Mouse (Mus musculus) heart, embryonic 15.5 days (tissue): ENCODE results near the gene Sdk1. TPM values are rescaled to one million over a fixed set of nuclear protein-coding genes. Genes with fewer than 3 reads are reported as not detected.
A peak's percentile ranks its signal among the peaks of the same experiment; 100 is the strongest.

Source experiments
- ATAC-seq: fragments of 200-750 bp; cut with Nextera tagmentation; replicated peaks from 2 replicates; pipeline ENCODE4 v1.8.0; 2017; ENCODE audit warnings: low read depth, moderate TSS enrichment; ENCODE audit not compliant: insufficient number of reproducible peaks, insufficient read depth, low FRiP score
- H3K27ac ChIP-seq: fragments of 300-500 bp; sonication (generic); 2 replicates; pipeline ENCODE4 v1.5.1; 2015; ENCODE audit warnings: mild to moderate bottlenecking, inconsistent platforms
- H3K27me3 ChIP-seq: fragments of 300-500 bp; sonication (generic); 2 replicates; pipeline ENCODE4 v1.6.1; 2015; ENCODE audit warnings: inconsistent platforms
- H3K36me3 ChIP-seq: fragments of 300-500 bp; sonication (generic); 2 replicates; pipeline ENCODE4 v1.6.1; 2015; ENCODE audit warnings: mild to moderate bottlenecking, inconsistent platforms
- H3K4me1 ChIP-seq: fragments of 300-500 bp; sonication (generic); replicated peaks from 2 replicates; pipeline ENCODE4 v1.6.1; 2015; ENCODE audit warnings: inconsistent platforms
- H3K4me2 ChIP-seq: fragments of 300-500 bp; sonication (generic); 2 replicates; pipeline ENCODE4 v1.6.1; 2015; ENCODE audit warnings: inconsistent platforms, mild to moderate bottlenecking, moderate library complexity
- H3K4me3 ChIP-seq: fragments of 300-500 bp; sonication (generic); 2 replicates; pipeline ENCODE4 v1.5.1; 2015; ENCODE audit warnings: mild to moderate bottlenecking, inconsistent platforms
- H3K9ac ChIP-seq: fragments of 300-500 bp; sonication (generic); 2 replicates; pipeline ENCODE4 v1.6.1; 2015; ENCODE audit warnings: mild to moderate bottlenecking, inconsistent platforms
- H3K9me3 ChIP-seq: fragments of 300-500 bp; sonication (generic); replicated peaks from 2 replicates; pipeline ENCODE4 v1.6.1; 2016; ENCODE audit warnings: inconsistent platforms
- WGBS: fragments of 180-500 bp; shearing (Covaris S2); methylation state at CpG from one replicate; pipeline ENCODE4 v1.1.7; 2015; ENCODE audit warnings: mixed read lengths; 5-methylcytosine and 5-hydroxymethylcytosine counted together
- polyA plus RNA-seq: library from polyadenylated mRNA; unstranded; fragments of >200 nt; fragmentation: Nextera tagmentation; extraction: Ambion mirVana; gene quantifications from 2 replicates; pipeline ENCODE4 v1.2.1, GENCODE M21; 2015

Gene Sdk1
- polyA plus RNA-seq, 1 experiment from 2014 or later = 1.5 TPM

DNA sequence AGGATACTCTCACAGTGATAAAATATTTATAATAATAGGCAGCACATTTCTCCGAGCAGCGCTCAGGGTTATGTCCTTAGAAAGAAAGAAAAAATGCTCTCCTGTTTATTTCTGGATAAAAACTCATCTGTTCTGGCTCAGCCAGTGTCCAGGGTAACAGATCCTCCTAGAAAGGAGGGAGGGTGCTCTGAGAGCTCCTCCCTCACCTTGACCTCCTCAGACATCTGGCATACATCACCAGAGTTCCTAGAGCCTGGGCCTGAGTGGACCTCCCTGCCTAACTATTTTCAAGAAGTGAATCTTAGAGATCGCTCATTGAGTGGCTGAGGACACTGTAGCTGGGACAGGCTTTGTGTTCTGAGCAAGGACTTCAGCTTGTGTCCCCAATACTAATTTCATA is 760.7 kb downstream of the Sdk1 start:
- WGBS = 85% methylated on average over 3 of the region's 3 CpGs
- H3K4me1 ChIP-seq = no peaks in the 10 kb centered on the region
- no peak overlapping the region for H3K9ac ChIP-seq
- H3K27me3 ChIP-seq = no peaks in the 10 kb centered on the region
- no peak overlapping the region for H3K27ac ChIP-seq
- peaks cover 6% of the 10 kb centered on the region for H3K36me3 ChIP-seq
- no peak overlapping the region for H3K4me3 ChIP-seq
- ATAC-seq = no peak
- H3K9me3 ChIP-seq = peaks cover 5% of the 10 kb centered on the region; the same call in 1 of the 2 replicates
- H3K4me2 ChIP-seq = no peak overlapping the region

GRCm38 (mm10) chr5:142010189-142010588 is 768.9 kb downstream of the Sdk1 start:
- Histone ChIP-seq H3K9me3 (no peaks in the 10 kb centered on the region), H3K36me3 (no peaks in the 10 kb centered on the region), H3K4me1 (no peaks in the 10 kb centered on the region), H3K9ac (no peak overlapping the region), H3K4me3 (no peak overlapping the region), H3K4me2 (no peak overlapping the region), H3K27ac (no peak overlapping the region), H3K27me3 (no peaks in the 10 kb centered on the region)
- WGBS = 38% methylated on average over 3 of the region's 3 CpGs
- ATAC-seq = peak; percentile 57

DNA sequence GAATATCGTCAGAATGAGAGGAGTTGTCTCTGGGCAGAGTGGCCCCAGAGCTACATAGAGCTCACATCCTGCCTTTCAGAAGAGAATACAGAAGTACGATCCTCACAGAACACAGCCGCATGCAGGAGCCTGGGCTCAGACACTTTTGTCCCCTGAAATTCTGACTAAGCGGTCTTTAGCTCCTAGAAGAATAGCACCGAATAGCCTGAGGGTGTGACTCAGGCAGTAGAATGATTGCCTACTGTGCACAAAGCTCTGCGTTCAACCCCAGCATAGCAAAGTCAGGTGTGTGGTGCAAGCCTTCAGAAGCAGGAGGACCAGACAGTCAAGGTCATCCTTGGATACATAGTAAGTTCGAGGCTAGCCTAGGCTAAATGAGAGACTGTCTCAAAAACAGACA is 775.7 kb downstream of the Sdk1 start:
- H3K4me3 ChIP-seq = no peak overlapping the region
- no peak overlapping the region for H3K4me2 ChIP-seq
- H3K27me3 ChIP-seq = no peaks in the 10 kb centered on the region
- H3K9me3 ChIP-seq = no peaks in the 10 kb centered on the region
- no peak overlapping the region for H3K27ac ChIP-seq
- no peaks in the 10 kb centered on the region for H3K36me3 ChIP-seq
- no peaks in the 10 kb centered on the region for H3K4me1 ChIP-seq
- H3K9ac ChIP-seq = no peak overlapping the region
- WGBS = 91% methylated on average over 7 of the region's 7 CpGs
- ATAC-seq = no peak

- WGBS = 54% methylated on average over 4 of the region's 4 CpGs
- ATAC-seq = 0 out of 2 replicates have a peak, but pooled peaks have one; percentile 27
These were observed 781.7 kb downstream of the Sdk1 start for GRCm38 (mm10) chr5:142022877-142023580.

GRCm38 (mm10) chr5:142024448-142024847 is 783.2 kb downstream of the Sdk1 start:
- Histone ChIP-seq H3K27ac (no peak overlapping the region), H3K27me3 (no peaks in the 10 kb centered on the region), H3K9ac (no peak overlapping the region), H3K9me3 (no peaks in the 10 kb centered on the region), H3K4me2 (no peak overlapping the region), H3K4me1 (no peaks in the 10 kb centered on the region), H3K36me3 (no peaks in the 10 kb centered on the region), H3K4me3 (no peak overlapping the region)
- 58% methylated on average over 12 of the region's 12 CpGs for WGBS
- no peak for ATAC-seq

More at GRCm38 (mm10) chr5:142022877-142023580, 781.7 kb downstream of the Sdk1 start:
- no peak overlapping the region for H3K4me2 ChIP-seq
- no peaks in the 10 kb centered on the region for H3K4me1 ChIP-seq
- no peak overlapping the region for H3K9ac ChIP-seq
- no peaks in the 10 kb centered on the region for H3K27me3 ChIP-seq
- no peak overlapping the region for H3K4me3 ChIP-seq
- no peaks in the 10 kb centered on the region for H3K9me3 ChIP-seq
- H3K27ac ChIP-seq = no peak overlapping the region
- no peaks in the 10 kb centered on the region for H3K36me3 ChIP-seq

GRCm38 (mm10) chr5:142036536-142036935 is 795.2 kb downstream of the Sdk1 start:
- no peak for ATAC-seq
- H3K4me2 ChIP-seq = no peak overlapping the region
- H3K4me1 ChIP-seq = no peaks in the 10 kb centered on the region
- no peaks in the 10 kb centered on the region for H3K9me3 ChIP-seq
- WGBS = 86% methylated on average over 9 of the region's 9 CpGs
- no peak overlapping the region for H3K9ac ChIP-seq
- no peaks in the 10 kb centered on the region for H3K36me3 ChIP-seq
- no peak overlapping the region for H3K27ac ChIP-seq
- H3K27me3 ChIP-seq = no peaks in the 10 kb centered on the region
- no peak overlapping the region for H3K4me3 ChIP-seq

GRCm38 (mm10) chr5:142039236-142039635 is 797.9 kb downstream of the Sdk1 start:
- Histone ChIP-seq H3K27me3 (no peaks in the 10 kb centered on the region), H3K9ac (no peak overlapping the region), H3K9me3 (no peaks in the 10 kb centered on the region), H3K4me2 (no peak overlapping the region), H3K27ac (no peak overlapping the region), H3K4me3 (no peak overlapping the region), H3K4me1 (no peaks in the 10 kb centered on the region), H3K36me3 (no peaks in the 10 kb centered on the region)
- ATAC-seq = no peak
- WGBS = 80% methylated on average over 6 of the region's 6 CpGs

DNA sequence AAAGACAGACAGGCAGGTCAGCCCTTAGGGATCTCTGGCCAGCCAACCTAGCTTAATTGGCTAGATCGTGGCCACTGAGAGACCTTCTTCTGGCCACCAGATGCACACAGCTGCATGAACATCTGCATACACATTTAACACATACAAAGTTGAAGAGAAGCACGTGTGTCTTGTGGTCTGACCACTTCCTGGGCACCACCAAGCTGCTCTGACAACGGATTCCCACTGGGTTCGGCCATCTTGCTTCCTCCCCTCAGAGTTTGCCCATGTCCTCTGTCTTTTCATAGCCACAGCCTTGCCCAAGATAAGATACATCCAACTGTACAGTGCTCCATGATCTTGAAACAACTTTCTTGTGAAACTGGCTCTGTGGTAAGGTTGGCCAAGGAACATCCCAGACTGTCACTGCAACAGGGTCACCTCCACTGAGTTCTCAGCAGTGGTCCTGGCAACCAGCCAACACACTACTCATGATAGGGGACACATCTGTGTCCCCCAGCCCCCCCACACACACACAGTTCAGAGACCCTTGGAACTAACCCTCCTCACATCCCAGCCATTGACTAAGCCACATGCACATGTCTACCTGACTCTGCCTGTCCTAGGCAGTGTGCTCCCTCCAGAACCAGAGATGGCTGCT is 798.7 kb downstream of the Sdk1 start:
- Histone ChIP-seq H3K27ac (no peak overlapping the region), H3K4me2 (no peak overlapping the region), H3K4me3 (no peak overlapping the region), H3K9ac (no peak overlapping the region), H3K4me1 (no peaks in the 10 kb centered on the region), H3K36me3 (no peaks in the 10 kb centered on the region), H3K9me3 (no peaks in the 10 kb centered on the region), H3K27me3 (no peaks in the 10 kb centered on the region)
- 85% methylated on average over 4 of the region's 4 CpGs for WGBS
- ATAC-seq = peak; percentile 22; the same call in 1 of the 2 replicates

DNA sequence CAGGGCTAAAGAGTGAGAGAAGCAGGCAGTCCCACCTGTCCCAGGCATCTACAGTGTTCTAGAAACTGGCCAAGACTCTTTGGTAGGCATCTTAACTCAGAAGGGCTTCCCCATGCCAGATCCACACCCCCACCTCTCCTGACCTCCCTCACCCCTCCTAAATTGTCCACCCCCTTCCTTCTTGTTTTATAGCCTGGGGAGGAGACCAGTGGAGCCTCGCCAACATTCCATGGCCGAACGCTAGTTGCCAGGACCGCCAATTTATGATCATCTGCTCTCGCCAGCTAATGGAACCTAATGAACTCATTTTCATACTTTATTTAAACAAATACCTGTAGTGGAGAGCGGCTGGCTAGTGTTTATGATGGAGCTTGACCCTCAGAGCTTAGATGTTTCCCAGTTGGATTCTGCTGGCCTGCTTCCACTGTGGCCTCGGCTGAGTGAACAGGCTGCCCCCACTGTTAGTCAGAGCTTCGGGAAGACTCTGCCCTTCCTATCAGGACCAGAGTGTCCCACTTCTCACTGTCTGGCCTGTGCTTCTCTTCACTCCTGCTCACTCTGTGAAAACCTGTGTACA is 800.0 kb downstream of the Sdk1 start:
- H3K9ac ChIP-seq = no peak overlapping the region
- H3K9me3 ChIP-seq = no peaks in the 10 kb centered on the region
- H3K4me1 ChIP-seq = no peaks in the 10 kb centered on the region
- ATAC-seq = no peak
- H3K27me3 ChIP-seq = no peaks in the 10 kb centered on the region
- H3K4me3 ChIP-seq = no peak overlapping the region
- no peak overlapping the region for H3K27ac ChIP-seq
- H3K4me2 ChIP-seq = no peak overlapping the region
- H3K36me3 ChIP-seq = 0 out of 2 replicates have a peak, but pooled peaks cover 3% of the 10 kb centered on the region
- 73% methylated on average over 8 of the region's 8 CpGs for WGBS

GRCm38 (mm10) chr5:142061781-142062180 is 820.5 kb downstream of the Sdk1 start:
- no peak overlapping the region for H3K4me2 ChIP-seq
- H3K4me3 ChIP-seq = no peak overlapping the region
- 82% methylated on average over 4 of the region's 4 CpGs for WGBS
- 0 out of 2 replicates have a peak, but pooled peaks cover 3% of the 10 kb centered on the region for H3K9me3 ChIP-seq
- no peaks in the 10 kb centered on the region for H3K36me3 ChIP-seq
- ATAC-seq = no peak
- H3K9ac ChIP-seq = no peak overlapping the region
- H3K27ac ChIP-seq = no peak overlapping the region
- H3K4me1 ChIP-seq = no peaks in the 10 kb centered on the region
- H3K27me3 ChIP-seq = no peaks in the 10 kb centered on the region

- H3K4me1 ChIP-seq = 0 out of 2 replicates have a peak, but pooled peaks cover 6% of the 10 kb centered on the region
- H3K27me3 ChIP-seq = no peaks in the 10 kb centered on the region
- no peak for ATAC-seq
- H3K9ac ChIP-seq = no peak overlapping the region
- H3K9me3 ChIP-seq = no peaks in the 10 kb centered on the region
- H3K4me2 ChIP-seq = no peak overlapping the region
- H3K36me3 ChIP-seq = no peaks in the 10 kb centered on the region
- 87% methylated on average over 3 of the region's 3 CpGs for WGBS
- no peak overlapping the region for H3K4me3 ChIP-seq
- no peak overlapping the region for H3K27ac ChIP-seq
These were observed 830.0 kb downstream of the Sdk1 start for GRCm38 (mm10) chr5:142071322-142071721.
